Mouse (Mus musculus) lung, embryonic 16.5 days (tissue): ENCODE data around the gene Pnck. TPM values are rescaled to one million over a fixed set of nuclear protein-coding genes. Genes with fewer than 3 reads are reported as not detected.

Experiments
- ATAC-seq: fragments of 200-750 bp; cut with Nextera tagmentation; 2 replicates; pipeline ENCODE4 v1.8.0; 2017; ENCODE audit warnings: low read depth, mild to moderate bottlenecking, moderate library complexity
- H3K27ac ChIP-seq: fragments of 300-500 bp; sonication (generic); 2 replicates; pipeline ENCODE4 v1.5.1; 2014; ENCODE audit warnings: mild to moderate bottlenecking, control low read depth, low read length
- H3K27me3 ChIP-seq: fragments of 300-500 bp; sonication (generic); 2 replicates; pipeline ENCODE4 v1.6.1; 2014; ENCODE audit warnings: low read depth, low read length, mixed read lengths; ENCODE audit not compliant: control insufficient read depth, insufficient read depth
- H3K36me3 ChIP-seq: fragments of 300-500 bp; sonication (generic); 2 replicates; pipeline ENCODE4 v1.6.1; 2014; ENCODE audit warnings: low read length; ENCODE audit not compliant: control insufficient read depth, insufficient read depth
- H3K4me1 ChIP-seq: fragments of 300-500 bp; sonication (generic); replicated peaks from 2 replicates; pipeline ENCODE4 v1.6.1; 2014; ENCODE audit warnings: low read length, mixed read lengths; ENCODE audit not compliant: control insufficient read depth, insufficient read depth
- H3K4me2 ChIP-seq: fragments of 300-500 bp; sonication (generic); 2 replicates; pipeline ENCODE4 v1.6.1; 2014; ENCODE audit warnings: low read depth, low read length, control low read depth
- H3K4me3 ChIP-seq: fragments of 300-500 bp; sonication (generic); 2 replicates; pipeline ENCODE4 v1.5.1; 2014; ENCODE audit warnings: mild to moderate bottlenecking, low read length, control low read depth
- H3K9ac ChIP-seq: fragments of 300-500 bp; sonication (generic); 2 replicates; pipeline ENCODE4 v1.6.1; 2014; ENCODE audit warnings: low read length, control low read depth
- H3K9me3 ChIP-seq: fragments of 300-500 bp; sonication (generic); 2 replicates; pipeline ENCODE4 v1.6.1; 2016; ENCODE audit warnings: low read length; ENCODE audit not compliant: control insufficient read depth
- WGBS: fragments of 180-500 bp; shearing (Covaris S2); extraction: QIAGEN DNeasy Blood & Tissue Kit; methylation state at CpG from one replicate; pipeline ENCODE4 v1.1.7; 2014; 5-methylcytosine and 5-hydroxymethylcytosine counted together
- polyA plus RNA-seq: library from polyadenylated mRNA; unstranded; fragments of >200 nt; fragmentation: Nextera tagmentation; extraction: Ambion mirVana; gene quantifications from 2 replicates; pipeline ENCODE4 v1.2.1, GENCODE M21; 2015

Pnck gene
- polyA plus RNA-seq, 1 experiment from 2014 or later: 16.3 TPM

GRCm38 (mm10) chrX:73615876-73616275, 44.0 kb downstream of the Pnck start:
- no peaks in the 10 kb centered on the region for H3K9me3 ChIP-seq
- H3K27me3 ChIP-seq: no peaks in the 10 kb centered on the region
- no peaks in the 10 kb centered on the region for H3K36me3 ChIP-seq
- H3K4me3 ChIP-seq: no peak overlapping the region
- no peak for ATAC-seq
- H3K4me1 ChIP-seq: no peaks in the 10 kb centered on the region
- no peak overlapping the region for H3K9ac ChIP-seq
- WGBS: 77% methylated on average over 1 of the region's 1 CpGs
- H3K4me2 ChIP-seq: no peak overlapping the region
- H3K27ac ChIP-seq: no peak overlapping the region

- Histone ChIP-seq H3K4me3 (no peak overlapping the region), H3K4me2 (no peak overlapping the region), H3K27me3 (no peaks in the 10 kb centered on the region), H3K36me3 (no peaks in the 10 kb centered on the region), H3K9me3 (no peaks in the 10 kb centered on the region), H3K4me1 (no peaks in the 10 kb centered on the region), H3K9ac (no peak overlapping the region), H3K27ac (peak overlapping the region; percentile 56)
- 51% methylated on average over 4 of the region's 4 CpGs for WGBS
- peak; percentile 43; the same call in 1 of the 2 replicates for ATAC-seq
These were observed 46.3 kb downstream of the Pnck start for GRCm38 (mm10) chrX:73613665-73614064.

Other genes starting within 250 kb of the Pnck start
- 0.13 and 0.14 TPM in 2 replicates for gene Zfp92, start 249.0 kb downstream of the Pnck start, polyA plus RNA-seq
- not detected in 2 replicates for gene Trex2, start 224.8 kb downstream of the Pnck start, polyA plus RNA-seq
- 54.2 and 54.4 TPM in 2 replicates for gene Haus7, start 201.1 kb downstream of the Pnck start, polyA plus RNA-seq
- gene Bgn, start 176.5 kb downstream of the Pnck start, polyA plus RNA-seq: 206 and 225 TPM in 2 replicates
- 0.11 TPM in 1 of 2 replicates, not detected in the other for gene Atp2b3, start 157.0 kb downstream of the Pnck start, polyA plus RNA-seq
- gene Dusp9, start 20.7 kb downstream of the Pnck start, polyA plus RNA-seq: 6.2 and 7.0 TPM in 2 replicates
- gene Slc6a8, start 13.0 kb upstream of the Pnck start, polyA plus RNA-seq: 5.2 and 5.6 TPM in 2 replicates
- 301 and 317 TPM in 2 replicates for gene Bcap31, start 56.1 kb upstream of the Pnck start, polyA plus RNA-seq
- 27.9 and 29.5 TPM in 2 replicates for gene Abcd1, start 56.5 kb upstream of the Pnck start, polyA plus RNA-seq
- gene Plxnb3, start 97.0 kb upstream of the Pnck start, polyA plus RNA-seq: 0.35 and 0.52 TPM in 2 replicates
- 5.0 and 7.4 TPM in 2 replicates for gene Srpk3, start 114.3 kb upstream of the Pnck start, polyA plus RNA-seq
- gene Idh3g, start 126.8 kb upstream of the Pnck start, polyA plus RNA-seq: 219 and 236 TPM in 2 replicates
- gene Ssr4, start 126.9 kb upstream of the Pnck start, polyA plus RNA-seq: 186 and 209 TPM in 2 replicates
- 0.54 and 0.75 TPM in 2 replicates for gene Pdzd4, start 164.9 kb upstream of the Pnck start, polyA plus RNA-seq
- gene Avpr2, start 232.0 kb upstream of the Pnck start, polyA plus RNA-seq: 0.06 TPM in 1 of 2 replicates, not detected in the other
- gene L1cam, start 236.0 kb upstream of the Pnck start, polyA plus RNA-seq: 3.2 and 4.3 TPM in 2 replicates